Mouse (Mus musculus): ENCODE results near the gene Gm5798. TPM values are rescaled to one million over a fixed set of nuclear protein-coding genes. Genes with fewer than 3 reads are reported as not detected.

Gene Gm5798
- not detected in 2 replicates for polyA plus RNA-seq (2012; rRNA removed)

DNA sequence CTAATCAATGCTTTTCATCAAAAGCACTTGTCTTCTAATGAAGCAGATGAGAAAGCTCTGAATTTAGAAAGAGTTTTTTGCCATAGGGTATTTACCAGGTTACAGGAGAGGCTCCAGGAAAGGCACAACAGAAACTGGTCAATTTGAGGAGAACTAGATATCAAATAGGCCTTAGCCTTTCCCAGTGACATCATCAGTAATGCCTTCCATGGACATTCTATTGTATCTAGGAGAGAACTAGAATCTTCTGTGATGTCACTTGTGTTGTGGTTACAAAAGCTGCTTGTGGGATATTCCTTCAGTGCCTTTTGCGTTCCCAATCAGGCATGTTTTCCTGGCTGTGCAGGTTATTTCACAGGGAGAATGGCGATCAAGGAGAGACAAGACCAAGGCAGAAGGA lies at the start of gene Gm5798:
TSS of gene Gm5798 (plus strand) at position 301 of the 400 bp plus-strand sequence.

GRCm38 (mm10) chr14:41386279-41386678 lies 37.9 kb downstream of the Gm5798 start, which contains the start of gene Gm7945:
Gene Gm7945, minus strand, starts transcription at chr14:41386379.

Other genes starting within 250 kb of the Gm5798 start
- 1.0 and 1.7 TPM in 2 replicates for gene Mat1a, start 243.6 kb upstream of the Gm5798 start, polyA plus RNA-seq (2012; rRNA removed)
- not detected in 2 replicates for gene Sftpa1, start 216.8 kb upstream of the Gm5798 start, polyA plus RNA-seq (2012; rRNA removed)
- not detected in 2 replicates for gene Mbl1, start 197.2 kb upstream of the Gm5798 start, polyA plus RNA-seq (2012; rRNA removed)
- gene Sftpd, start 163.5 kb upstream of the Gm5798 start, polyA plus RNA-seq (2012; rRNA removed) = 3.3 and 3.6 TPM in 2 replicates
- gene Gm2832, start 69.8 kb upstream of the Gm5798 start, polyA plus RNA-seq (2012; rRNA removed) = not detected in 2 replicates
- gene Gm7945, start 37.8 kb downstream of the Gm5798 start, polyA plus RNA-seq (2012; rRNA removed) = not detected in 2 replicates
- gene Gm6482, start 59.7 kb downstream of the Gm5798 start, polyA plus RNA-seq (2012; rRNA removed) = not detected in 2 replicates
- not detected in 2 replicates for gene Gm7954, start 104.9 kb downstream of the Gm5798 start, polyA plus RNA-seq (2012; rRNA removed)
- not detected in 2 replicates for gene Gm3486, start 140.9 kb downstream of the Gm5798 start, polyA plus RNA-seq (2012; rRNA removed)
- not detected in 2 replicates for gene Gm7970, start 207.0 kb downstream of the Gm5798 start, polyA plus RNA-seq (2012; rRNA removed)
- gene 1700049E17Rik2, start 224.6 kb downstream of the Gm5798 start, polyA plus RNA-seq (2012; rRNA removed) = not detected in 2 replicates

All from ovary, adult 2 months (tissue).